Mouse (Mus musculus) intestine, postnatal 0 days (tissue): ENCODE results near the gene Susd1. TPM values are rescaled to one million over a fixed set of nuclear protein-coding genes. Genes with fewer than 3 reads are reported as not detected.

ENCODE experiments used
- ATAC-seq: fragments of 200-750 bp; cut with Nextera tagmentation; 2 replicates; pipeline ENCODE4 v1.8.0; 2017; ENCODE audit warnings: mild to moderate bottlenecking, moderate TSS enrichment, moderate library complexity
- H3K27ac ChIP-seq: fragments of 300-500 bp; sonication (generic); 2 replicates; pipeline ENCODE4 v1.5.1; 2014; ENCODE audit warnings: mild to moderate bottlenecking, low read depth, low read length, moderate library complexity
- H3K27me3 ChIP-seq: fragments of 300-500 bp; sonication (generic); replicated peaks from 2 replicates; pipeline ENCODE4 v1.6.1; 2014; ENCODE audit warnings: low read length, mixed read lengths; ENCODE audit not compliant: control insufficient read depth, insufficient read depth
- H3K36me3 ChIP-seq: fragments of 300-500 bp; sonication (generic); 2 replicates; pipeline ENCODE4 v1.6.1; 2014; ENCODE audit warnings: mild to moderate bottlenecking, moderate library complexity; ENCODE audit not compliant: control insufficient read depth, insufficient read depth
- H3K4me1 ChIP-seq: fragments of 300-500 bp; sonication (generic); replicated peaks from 2 replicates; pipeline ENCODE4 v1.6.1; 2014; ENCODE audit warnings: antibody characterized with exemption, low read length, mixed read lengths; ENCODE audit not compliant: control insufficient read depth, insufficient read depth
- H3K4me2 ChIP-seq: fragments of 300-500 bp; sonication (generic); replicated peaks from 2 replicates; pipeline ENCODE4 v1.6.1; 2014; ENCODE audit warnings: low read depth, mild to moderate bottlenecking, moderate library complexity
- H3K4me3 ChIP-seq: fragments of 300-500 bp; sonication (generic); 2 replicates; pipeline ENCODE4 v1.5.1; 2014; ENCODE audit warnings: low read depth, low read length
- H3K9ac ChIP-seq: fragments of 300-500 bp; sonication (generic); 2 replicates; pipeline ENCODE4 v1.6.1; 2014; ENCODE audit warnings: mild to moderate bottlenecking, low read depth, low read length
- H3K9me3 ChIP-seq: fragments of 300-500 bp; sonication (generic); 2 replicates; pipeline ENCODE4 v1.6.1; 2016; ENCODE audit warnings: mixed run types; ENCODE audit not compliant: control insufficient read depth
- CTCF ChIP-seq: sonication (generic); IDR thresholded peaks from 2 replicates; pipeline ENCODE4 v1.5.1; 2016; ENCODE audit warnings: low read depth, mild to moderate bottlenecking, control low read depth, antibody characterized with exemption, moderate library complexity
- WGBS: fragments of 180-500 bp; shearing (Covaris S2); extraction: QIAGEN DNeasy Blood & Tissue Kit; methylation state at CpG from one replicate; pipeline ENCODE4 v1.1.7; 2014; 5-methylcytosine and 5-hydroxymethylcytosine counted together
- polyA plus RNA-seq: library from polyadenylated mRNA; unstranded; fragments of >200 nt; fragmentation: Nextera tagmentation; extraction: Ambion mirVana; gene quantifications from 2 replicates; pipeline ENCODE4 v1.2.1, GENCODE M21; 2015

Susd1 gene
- polyA plus RNA-seq, 1 experiment from 2014 or later = 5.0 TPM

- H3K27me3 ChIP-seq = no peaks in the 10 kb centered on the region
- no peaks in the 10 kb centered on the region for H3K4me1 ChIP-seq
- ATAC-seq = no peak
- no peak overlapping the region for H3K9ac ChIP-seq
- no peak overlapping the region for H3K4me3 ChIP-seq
- no peaks in the 10 kb centered on the region for H3K36me3 ChIP-seq
- H3K9me3 ChIP-seq = no peaks in the 10 kb centered on the region
- H3K4me2 ChIP-seq = no peak overlapping the region
- no peak for TF ChIP-seq CTCF
- 94% methylated on average over 5 of the region's 5 CpGs for WGBS
- no peak overlapping the region for H3K27ac ChIP-seq
Measured at GRCm38 (mm10) chr4:59371910-59372309, 66.5 kb downstream of the Susd1 start.

- H3K36me3 ChIP-seq = no peaks in the 10 kb centered on the region
- no peaks in the 10 kb centered on the region for H3K9me3 ChIP-seq
- H3K27ac ChIP-seq = no peak overlapping the region
- H3K9ac ChIP-seq = no peak overlapping the region
- no peaks in the 10 kb centered on the region for H3K27me3 ChIP-seq
- no peak overlapping the region for H3K4me3 ChIP-seq
- no peak overlapping the region for H3K4me2 ChIP-seq
- H3K4me1 ChIP-seq = no peaks in the 10 kb centered on the region; the same call in 1 of the 2 replicates
- 96% methylated on average over 2 of the region's 2 CpGs for WGBS
- TF ChIP-seq CTCF = no peak
- ATAC-seq = no peak
Measured at GRCm38 (mm10) chr4:59369941-59370340, 68.5 kb downstream of the Susd1 start.

DNA sequence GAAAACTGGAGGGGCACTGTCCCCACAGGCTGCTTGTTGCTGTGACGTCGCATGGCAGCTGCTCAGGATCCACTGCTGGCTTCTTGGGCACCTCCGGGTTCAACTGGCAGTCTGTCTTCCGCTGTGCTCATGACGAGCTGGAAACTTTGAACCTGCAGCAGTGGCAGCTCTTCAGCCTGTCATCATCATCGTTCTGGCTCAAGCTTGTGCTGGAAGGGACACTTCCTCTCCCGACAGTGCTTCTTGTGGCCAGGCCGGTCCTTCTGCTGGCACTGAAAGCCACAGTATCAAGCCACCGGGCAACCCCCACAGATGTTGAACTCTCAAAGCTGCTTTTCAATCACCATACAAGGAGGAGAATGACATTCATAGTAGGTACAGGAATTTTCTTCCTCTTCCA, 70.3 kb downstream of the Susd1 start:
- peaks cover 5% of the 10 kb centered on the region; the same call in 1 of the 2 replicates for H3K4me1 ChIP-seq
- H3K9ac ChIP-seq = no peak overlapping the region
- ATAC-seq = no peak
- no peak overlapping the region for H3K4me3 ChIP-seq
- H3K27ac ChIP-seq = no peak overlapping the region
- no peak overlapping the region for H3K4me2 ChIP-seq
- no peaks in the 10 kb centered on the region for H3K9me3 ChIP-seq
- no peak for TF ChIP-seq CTCF
- WGBS = 85% methylated on average over 9 of the region's 9 CpGs
- no peaks in the 10 kb centered on the region for H3K36me3 ChIP-seq
- H3K27me3 ChIP-seq = no peaks in the 10 kb centered on the region

DNA sequence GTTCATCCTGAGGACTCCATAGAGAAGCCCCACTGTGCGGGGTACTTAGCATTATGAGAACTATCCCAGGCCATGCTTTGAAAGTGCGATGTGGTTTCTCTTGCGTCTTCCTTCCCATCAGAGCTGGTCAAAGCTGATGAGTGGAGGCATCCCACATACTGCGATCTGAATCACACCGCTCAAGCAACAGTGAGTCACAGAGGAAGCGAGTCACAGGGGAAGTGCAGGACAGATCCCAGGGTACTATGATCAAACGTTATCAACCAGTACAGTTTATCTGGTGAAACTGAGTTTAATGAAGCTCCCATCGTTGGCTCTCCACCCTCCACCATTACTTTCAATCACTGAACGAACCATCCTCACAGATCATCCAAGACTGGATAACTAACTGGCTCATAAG, 72.2 kb downstream of the Susd1 start:
- H3K4me2 ChIP-seq = no peak overlapping the region
- TF ChIP-seq CTCF = no peak
- H3K27ac ChIP-seq = no peak overlapping the region
- no peak for ATAC-seq
- H3K4me1 ChIP-seq = peaks cover 8% of the 10 kb centered on the region; the same call in 1 of the 2 replicates
- H3K27me3 ChIP-seq = no peaks in the 10 kb centered on the region
- no peaks in the 10 kb centered on the region for H3K36me3 ChIP-seq
- no peaks in the 10 kb centered on the region for H3K9me3 ChIP-seq
- H3K4me3 ChIP-seq = no peak overlapping the region
- 88% methylated on average over 9 of the region's 9 CpGs for WGBS
- H3K9ac ChIP-seq = no peak overlapping the region

DNA sequence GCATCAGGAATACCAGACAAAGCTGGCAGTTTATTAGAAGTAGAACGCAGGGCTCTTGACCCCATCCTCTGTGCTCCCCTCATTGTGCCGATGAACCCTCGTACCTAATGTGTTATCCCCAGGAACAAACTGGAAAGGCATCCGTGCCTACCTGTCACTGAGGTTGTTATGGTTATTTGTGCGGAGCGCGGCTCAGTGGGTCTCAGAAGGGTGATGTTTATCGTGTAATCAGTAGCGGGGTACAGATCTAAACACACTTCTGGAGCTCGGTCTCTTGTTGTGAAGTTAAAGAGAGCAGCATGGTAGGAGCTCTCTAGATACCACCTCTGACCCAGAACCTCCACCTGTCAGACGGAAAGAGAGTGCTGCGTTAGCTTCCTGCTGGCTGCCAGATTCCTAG, 72.9 kb downstream of the Susd1 start:
- no peak overlapping the region for H3K27ac ChIP-seq
- TF ChIP-seq CTCF = no peak
- H3K4me1 ChIP-seq = peaks cover 8% of the 10 kb centered on the region; the same call in 1 of the 2 replicates
- H3K4me2 ChIP-seq = no peak overlapping the region
- no peak overlapping the region for H3K9ac ChIP-seq
- no peak for ATAC-seq
- 92% methylated on average over 12 of the region's 12 CpGs for WGBS
- no peaks in the 10 kb centered on the region for H3K27me3 ChIP-seq
- H3K36me3 ChIP-seq = no peaks in the 10 kb centered on the region
- H3K9me3 ChIP-seq = no peaks in the 10 kb centered on the region
- H3K4me3 ChIP-seq = no peak overlapping the region

DNA sequence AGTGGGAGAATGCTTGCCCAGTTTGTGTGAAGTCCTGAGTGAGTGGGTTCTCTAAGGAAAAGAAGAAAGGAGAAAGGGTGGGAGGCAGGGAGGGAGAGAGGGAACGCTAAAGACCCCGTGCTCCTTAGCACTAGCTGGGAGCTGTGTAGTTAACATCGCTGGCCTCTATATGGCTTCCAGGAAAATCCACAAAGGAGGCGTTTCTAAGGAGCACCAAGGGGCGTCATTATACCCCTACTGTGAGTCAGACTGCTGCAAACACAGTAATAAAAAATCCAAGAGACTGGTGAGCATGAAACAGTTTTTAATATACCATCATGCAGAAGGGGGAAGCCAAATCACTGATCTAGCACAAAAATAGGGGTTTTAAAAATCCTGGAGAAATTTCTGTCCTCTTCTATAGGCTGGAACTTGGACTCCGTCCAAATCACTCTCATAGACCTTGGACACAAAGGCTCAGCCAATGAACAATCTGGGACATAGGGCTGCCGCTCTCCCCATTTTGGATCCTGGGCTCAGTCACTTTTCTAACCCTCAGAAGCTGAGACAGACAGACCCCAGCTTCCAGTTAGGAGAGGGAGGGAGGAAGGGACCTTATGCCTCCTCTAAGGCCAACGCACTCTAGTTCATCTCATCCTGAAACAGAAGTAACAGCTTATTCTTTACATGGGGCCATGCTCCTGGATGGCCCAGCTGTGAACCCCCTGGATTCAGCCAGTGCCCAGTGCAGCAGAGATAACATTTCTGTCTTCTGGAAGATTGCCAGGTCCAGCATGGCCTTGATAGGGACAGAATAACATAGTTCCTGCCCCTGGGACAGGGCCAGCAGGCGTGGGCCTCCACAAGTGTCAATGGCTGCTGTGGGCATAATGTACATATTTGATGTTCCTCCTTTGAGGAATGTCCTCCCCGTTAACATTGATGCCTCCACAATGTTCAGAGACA, 73.9 kb downstream of the Susd1 start:
- H3K36me3 ChIP-seq = no peaks in the 10 kb centered on the region
- peak overlapping the region; percentile 71 for H3K27ac ChIP-seq
- H3K9ac ChIP-seq = no peak overlapping the region
- peak; percentile 48; the same call in 1 of the 2 replicates for ATAC-seq
- H3K4me3 ChIP-seq = no peak overlapping the region
- H3K9me3 ChIP-seq = no peaks in the 10 kb centered on the region
- no peak for TF ChIP-seq CTCF
- H3K4me1 ChIP-seq = peaks cover 8% of the 10 kb centered on the region; the same call in 1 of the 2 replicates
- no peaks in the 10 kb centered on the region for H3K27me3 ChIP-seq
- WGBS = 37% methylated on average over 10 of the region's 10 CpGs
- H3K4me2 ChIP-seq = no peak overlapping the region
